Mouse (Mus musculus): ENCODE results near the gene Arhgap24.

- TF ChIP-seq ETS1 (conservative IDR thresholded peaks at IDR 0.05; ENCODE audit: low read depth, low read length) (no peak), MXI1 (IDR thresholded peaks at IDR 0.05; ENCODE audit: low read depth, low read length) (no peak), CTCF (conservative IDR thresholded peaks at IDR 0.05 in 1 of 2, IDR thresholded peaks at IDR 0.05 in 1 of 2; ENCODE audit: low read depth in 2 of 2, low read length in 2 of 2) (no peak)
These were observed 320.3 kb downstream of the Arhgap24 start for GRCm38 (mm10) chr5:102801469-102801868.
